Mouse (Mus musculus) heart, embryonic 11.5 days (tissue): ENCODE results near the gene Odf3l2. TPM values are rescaled to one million over a fixed set of nuclear protein-coding genes. Genes with fewer than 3 reads are reported as not detected.
A peak's percentile ranks its signal among the peaks of the same experiment; 100 is the strongest.

Source experiments
- ATAC-seq: fragments of 200-750 bp; cut with Nextera tagmentation; replicated peaks from 2 replicates; pipeline ENCODE4 v1.8.0; 2017; ENCODE audit warnings: moderate library complexity; ENCODE audit not compliant: insufficient number of reproducible peaks, low FRiP score, low TSS enrichment
- H3K27ac ChIP-seq: fragments of 300-500 bp; sonication (generic); 2 replicates; pipeline ENCODE4 v1.5.1; 2014; ENCODE audit warnings: mild to moderate bottlenecking, low read depth, low read length
- H3K27me3 ChIP-seq: fragments of 300-500 bp; sonication (generic); 2 replicates; pipeline ENCODE4 v1.6.1; 2014; ENCODE audit warnings: mild to moderate bottlenecking, low read length, mixed read lengths; ENCODE audit not compliant: control insufficient read depth, insufficient read depth
- H3K36me3 ChIP-seq: fragments of 300-500 bp; sonication (generic); 2 replicates; pipeline ENCODE4 v1.6.1; 2014; ENCODE audit warnings: mild to moderate bottlenecking, low read length, moderate library complexity, mixed read lengths; ENCODE audit not compliant: control insufficient read depth, insufficient read depth
- H3K4me1 ChIP-seq: fragments of 300-500 bp; sonication (generic); 2 replicates; pipeline ENCODE4 v1.6.1; 2014; ENCODE audit warnings: low read length; ENCODE audit not compliant: control insufficient read depth, insufficient read depth
- H3K4me2 ChIP-seq: fragments of 300-500 bp; sonication (generic); 2 replicates; pipeline ENCODE4 v1.6.1; 2014; ENCODE audit warnings: mild to moderate bottlenecking, moderate library complexity
- H3K4me3 ChIP-seq: fragments of 300-500 bp; sonication (generic); 2 replicates; pipeline ENCODE4 v1.5.1; 2014; ENCODE audit warnings: low read depth, low read length
- H3K9ac ChIP-seq: fragments of 300-500 bp; sonication (generic); 2 replicates; pipeline ENCODE4 v1.6.1; 2014; ENCODE audit warnings: mild to moderate bottlenecking, low read depth, low read length, moderate library complexity
- H3K9me3 ChIP-seq: fragments of 300-500 bp; sonication (generic); replicated peaks from 2 replicates; pipeline ENCODE4 v1.6.1; 2016; ENCODE audit warnings: low read length; ENCODE audit not compliant: control insufficient read depth
- WGBS: fragments of 180-500 bp; shearing (Covaris S2); extraction: QIAGEN DNeasy Blood & Tissue Kit; methylation state at CpG from one replicate; pipeline ENCODE4 v1.1.7; 2014; ENCODE audit not compliant: insufficient replicate concordance; 5-methylcytosine and 5-hydroxymethylcytosine counted together
- polyA plus RNA-seq: library from polyadenylated mRNA; unstranded; fragments of >200 nt; fragmentation: Nextera tagmentation; extraction: Ambion mirVana; gene quantifications from 2 replicates; pipeline ENCODE4 v1.2.1, GENCODE M21; 2014

The Odf3l2 gene
- polyA plus RNA-seq, 1 experiment from 2014 or later = not detected

GRCm38 (mm10) chr10:79675346-79676035, 30.0 kb upstream of the Odf3l2 start:
- Histone ChIP-seq H3K9me3 (no peaks in the 10 kb centered on the region), H3K4me1 (peaks cover 10% of the 10 kb centered on the region), H3K36me3 (no peaks in the 10 kb centered on the region), H3K27me3 (0 out of 2 replicates have a peak, but pooled peaks cover 2% of the 10 kb centered on the region), H3K4me2 (peak overlapping the region; percentile 24; the same call in 1 of the 2 replicates), H3K27ac (no peak overlapping the region), H3K4me3 (no peak overlapping the region), H3K9ac (0 out of 2 replicates have a peak overlapping the region, but pooled peaks have one; percentile 28)
- ATAC-seq = no peak
- WGBS = 37% methylated on average over 44 of the region's 44 CpGs

DNA sequence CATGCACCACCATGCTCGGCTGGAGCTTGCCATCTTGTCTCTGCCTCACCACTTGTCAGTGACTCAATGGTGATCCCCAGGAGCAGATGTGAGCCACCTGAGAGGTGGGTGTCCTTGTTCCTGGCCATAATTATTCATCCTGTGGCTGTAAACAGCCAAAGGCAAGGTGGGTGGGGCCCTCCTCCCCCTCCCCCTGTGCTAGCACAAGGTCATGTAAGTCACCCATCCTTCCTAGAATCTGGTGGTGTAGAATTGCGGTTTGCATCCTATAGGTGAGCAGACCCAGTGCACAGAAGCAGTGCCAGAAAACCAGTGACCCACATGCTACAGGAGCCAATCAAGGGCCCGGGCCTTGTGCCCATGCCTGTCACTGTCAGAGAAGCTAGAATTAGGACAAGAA, 27.5 kb upstream of the Odf3l2 start:
- WGBS = 80% methylated on average over 3 of the region's 3 CpGs
- H3K4me3 ChIP-seq = no peak overlapping the region
- peaks cover 18% of the 10 kb centered on the region for H3K4me1 ChIP-seq
- H3K9me3 ChIP-seq = no peaks in the 10 kb centered on the region
- no peak overlapping the region for H3K9ac ChIP-seq
- no peak for ATAC-seq
- no peaks in the 10 kb centered on the region for H3K36me3 ChIP-seq
- H3K27me3 ChIP-seq = 0 out of 2 replicates have a peak, but pooled peaks cover 2% of the 10 kb centered on the region
- H3K4me2 ChIP-seq = no peak overlapping the region
- H3K27ac ChIP-seq = no peak overlapping the region

GRCm38 (mm10) chr10:79672088-79672455, 26.5 kb upstream of the Odf3l2 start:
- WGBS = 60% methylated on average over 3 of the region's 3 CpGs
- H3K36me3 ChIP-seq = no peaks in the 10 kb centered on the region
- H3K4me3 ChIP-seq = no peak overlapping the region
- H3K9me3 ChIP-seq = no peaks in the 10 kb centered on the region
- no peak overlapping the region for H3K4me2 ChIP-seq
- peaks cover 18% of the 10 kb centered on the region for H3K4me1 ChIP-seq
- H3K27ac ChIP-seq = no peak overlapping the region
- no peak overlapping the region for H3K9ac ChIP-seq
- 0 out of 2 replicates have a peak, but pooled peaks cover 2% of the 10 kb centered on the region for H3K27me3 ChIP-seq
- ATAC-seq = no peak

DNA sequence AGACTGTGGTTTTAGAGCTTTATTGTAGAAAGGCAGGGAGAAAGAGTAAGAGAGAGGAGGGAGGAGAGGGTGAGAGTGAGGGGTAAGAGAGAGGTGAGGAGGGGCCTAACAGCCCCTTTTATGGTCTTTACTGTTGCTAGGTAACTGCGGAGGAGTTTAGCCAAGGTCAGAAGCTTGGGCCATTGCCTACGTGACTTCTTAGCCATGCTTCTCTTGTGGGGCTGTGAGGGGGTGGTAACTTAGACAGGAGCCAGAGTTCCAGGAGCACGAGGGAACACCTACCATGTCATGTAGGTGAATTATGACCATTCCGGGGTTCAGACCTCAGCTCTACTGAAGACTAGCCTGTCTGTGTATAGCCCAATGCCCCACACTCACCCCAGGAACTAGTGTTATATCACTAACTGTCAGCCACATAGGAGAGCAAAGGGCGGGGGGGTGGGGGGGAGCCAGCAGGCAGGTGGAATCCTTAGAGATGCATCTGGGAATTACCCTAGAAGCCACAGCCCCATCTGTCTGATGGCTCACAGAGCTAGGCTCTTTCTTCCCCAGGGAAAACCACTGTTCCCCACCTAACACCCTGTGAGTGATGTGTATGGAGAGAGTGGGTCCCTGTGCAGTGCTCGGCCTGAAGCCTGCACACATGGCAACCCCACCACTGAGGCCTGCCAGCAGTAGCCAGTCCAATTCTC, 26.0 kb upstream of the Odf3l2 start:
- no peaks in the 10 kb centered on the region for H3K36me3 ChIP-seq
- H3K27me3 ChIP-seq = 0 out of 2 replicates have a peak, but pooled peaks cover 2% of the 10 kb centered on the region
- 81% methylated on average over 6 of the region's 6 CpGs for WGBS
- H3K4me3 ChIP-seq = no peak overlapping the region
- no peak overlapping the region for H3K4me2 ChIP-seq
- H3K9ac ChIP-seq = no peak overlapping the region
- H3K27ac ChIP-seq = no peak overlapping the region
- H3K9me3 ChIP-seq = no peaks in the 10 kb centered on the region
- no peak for ATAC-seq
- H3K4me1 ChIP-seq = peaks cover 17% of the 10 kb centered on the region

DNA sequence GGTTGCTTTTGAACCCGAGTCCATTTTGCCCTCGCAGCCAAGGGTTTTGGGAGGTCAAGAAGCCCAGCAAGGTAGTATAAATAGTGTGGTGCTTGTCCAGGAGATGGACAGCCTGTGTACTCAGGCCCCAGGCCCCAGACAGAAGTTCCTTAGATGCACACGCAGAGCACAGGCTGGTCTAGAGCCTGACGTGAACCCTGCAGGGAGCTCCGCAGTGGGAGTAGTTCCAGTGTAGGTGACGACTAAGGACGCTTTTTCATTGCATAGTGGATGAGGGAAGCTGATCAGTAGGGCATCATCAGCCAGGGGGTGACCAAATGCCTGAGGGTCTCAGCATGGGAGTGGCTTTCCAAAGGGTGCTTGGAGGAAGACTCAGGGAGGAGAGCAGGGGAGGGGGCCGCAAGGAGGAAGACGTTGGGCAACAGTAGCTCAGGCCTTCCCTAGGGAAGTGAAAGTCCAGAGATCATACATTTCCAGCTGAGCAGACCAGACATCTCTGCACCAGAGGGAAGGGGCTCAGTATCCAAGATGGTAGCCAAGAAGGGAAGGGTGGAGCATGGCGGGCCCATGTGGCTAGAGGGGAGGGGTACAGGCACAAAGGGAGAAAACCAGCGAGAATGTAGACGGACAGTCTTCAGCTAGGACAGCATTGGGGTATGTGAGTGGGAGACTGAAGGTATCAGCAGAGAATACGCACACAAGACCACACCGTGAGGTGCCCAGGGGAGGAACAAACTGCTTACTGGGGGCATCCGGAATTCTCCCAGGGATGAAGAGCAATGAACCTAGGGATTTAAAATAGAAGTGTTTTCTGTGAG, 24.7 kb upstream of the Odf3l2 start:
- Histone ChIP-seq H3K9me3 (no peaks in the 10 kb centered on the region), H3K27me3 (no peaks in the 10 kb centered on the region), H3K4me2 (peak overlapping the region; percentile 92), H3K27ac (no peak overlapping the region; the same call in 1 of the 2 replicates), H3K4me3 (peak overlapping the region; percentile 97), H3K36me3 (no peaks in the 10 kb centered on the region), H3K4me1 (peaks cover 11% of the 10 kb centered on the region), H3K9ac (peak overlapping the region; percentile 96)
- 38% methylated on average over 15 of the region's 15 CpGs for WGBS
- no peak for ATAC-seq

GRCm38 (mm10) chr10:79669576-79670057, 24.1 kb upstream of the Odf3l2 start:
- Histone ChIP-seq H3K27me3 (0 out of 2 replicates have a peak, but pooled peaks cover 4% of the 10 kb centered on the region), H3K27ac (peak overlapping the region; percentile 94), H3K9ac (peak overlapping the region; percentile 96), H3K4me1 (peaks cover 11% of the 10 kb centered on the region), H3K36me3 (no peaks in the 10 kb centered on the region), H3K4me3 (peak overlapping the region; percentile 97), H3K4me2 (peak overlapping the region; percentile 92), H3K9me3 (no peaks in the 10 kb centered on the region)
- no peak for ATAC-seq
- WGBS = under 1% methylated on average over 47 of the region's 47 CpGs

DNA sequence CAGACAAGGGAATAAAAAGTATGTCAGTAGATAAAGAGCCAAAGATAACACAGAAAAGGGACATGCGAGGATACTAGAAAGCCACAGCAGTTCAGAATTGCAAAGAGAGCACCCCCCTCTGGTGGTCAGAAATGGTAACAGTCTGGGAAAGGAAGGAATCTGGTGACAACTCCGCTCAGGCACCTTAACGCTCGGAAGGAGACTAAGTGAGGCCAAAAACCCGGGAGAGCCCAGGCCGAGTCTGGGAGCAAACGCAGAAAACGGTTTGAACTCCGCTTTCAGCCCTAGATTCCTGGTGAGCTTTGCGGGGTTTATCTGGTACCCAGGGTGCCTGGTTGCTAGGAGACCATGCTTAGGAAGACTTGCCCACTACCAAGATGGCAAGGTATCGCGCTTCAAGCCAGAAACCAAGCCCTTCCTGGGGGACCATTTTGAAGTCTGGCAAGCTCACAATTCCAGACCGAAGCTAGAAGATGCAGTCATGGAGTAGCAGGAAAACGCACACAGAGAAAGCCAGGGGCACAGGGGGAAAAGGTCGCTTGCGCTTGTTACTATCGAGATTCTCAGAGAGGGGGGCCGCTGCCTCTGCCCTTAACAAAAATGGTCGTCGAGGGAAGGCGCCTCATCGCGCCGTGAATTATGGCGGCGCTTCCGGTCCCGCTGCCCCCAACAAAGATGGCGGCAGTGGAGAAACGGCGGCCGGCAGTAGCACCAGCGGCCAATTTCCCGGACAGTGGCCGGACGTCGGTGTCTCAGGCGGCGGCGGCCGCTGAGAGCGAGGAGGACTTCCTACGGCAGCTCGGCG, 23.4 kb upstream of the Odf3l2 start, which contains the start of gene Tpgs1:
Gene Tpgs1 (plus strand): TSS at position 599 of the 805 bp plus-strand sequence.
- peak; percentile 68 for ATAC-seq
- H3K27ac ChIP-seq = peak within 1 kb of the TSS; percentile 94
- H3K4me1 ChIP-seq = peaks cover 11% of the 10 kb centered on the region
- H3K9me3 ChIP-seq = no peaks in the 10 kb centered on the region
- H3K27me3 ChIP-seq = 0 out of 2 replicates have a peak, but pooled peaks cover 4% of the 10 kb centered on the region
- under 1% methylated on average over 45 of the region's 45 CpGs for WGBS
- H3K9ac ChIP-seq = peak within 1 kb of the TSS; percentile 96
- H3K36me3 ChIP-seq = no peaks in the 10 kb centered on the region
- H3K4me2 ChIP-seq = peak within 1 kb of the TSS; percentile 92
- peak within 1 kb of the TSS; percentile 97 for H3K4me3 ChIP-seq
